In the genomic region with DNA sequence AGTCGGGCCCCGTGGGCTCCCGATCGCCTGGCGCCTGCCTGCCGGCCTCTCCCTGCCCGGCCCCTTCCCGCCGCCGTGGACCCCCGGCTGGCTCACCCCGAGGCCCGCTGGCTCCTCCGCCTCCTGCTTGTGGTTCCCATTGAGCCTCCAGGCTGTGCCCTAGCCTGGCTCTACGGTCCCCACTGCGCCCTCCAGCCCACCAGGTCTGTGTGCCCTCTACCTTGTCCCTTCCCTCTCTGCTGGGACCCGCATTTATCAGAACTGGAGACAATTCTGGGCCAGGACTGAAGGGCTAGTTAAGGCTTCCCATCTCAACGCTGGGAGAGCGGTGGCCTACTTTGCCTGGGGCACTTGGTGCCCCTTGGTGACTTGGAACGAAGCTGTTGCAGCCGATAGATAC, we compare ENCODE assay signal across 11 mouse cellular contexts. TPM values are rescaled to one million over a fixed set of nuclear protein-coding genes. Genes with fewer than 3 reads are reported as not detected.
DNase-seq lines count a peak whose midpoint lies in the region; ATAC-seq and TF ChIP-seq lines count a peak whose summit lies in the region.
"Had no signal": no experiment of that assay in that cellular context is flagged by ENCODE, and none has a peak within 500 bp of the region (broad histone marks: within the 10 kb centered on the region; RNA-seq: fewer than 3 reads in every experiment).

No protein-coding gene starts in this region.

- no peak overlapping the region for H3K27ac ChIP-seq in kidney, postnatal 0 days
- peak overlapping the region; percentile 80 for H3K27ac ChIP-seq in forebrain, embryonic 10.5 days
- H3K27ac ChIP-seq in limb, embryonic 12.5 days, result 0 out of 2 replicates have a peak overlapping the region, but pooled peaks have one; percentile 47
- H3K27ac ChIP-seq in olfactory bulb, adult 2 months (ENCODE audit: insufficient read depth, low read depth, low read length), result peak overlapping the region; percentile 98

- no peak overlapping the region for H3K9ac ChIP-seq in kidney, postnatal 0 days (ENCODE audit: low read depth, low read length)
- H3K9ac ChIP-seq in limb, embryonic 12.5 days (replicated peaks), result peak overlapping the region; percentile 69

- peak overlapping the region; percentile 27 for H3K4me3 ChIP-seq in kidney, postnatal 0 days (replicated peaks; ENCODE audit: low read depth, low read length)
- peak overlapping the region; percentile 57 for H3K4me3 ChIP-seq in forebrain, embryonic 10.5 days
- H3K4me3 ChIP-seq in limb, embryonic 12.5 days (replicated peaks), result peak overlapping the region; percentile 55
- peak overlapping the region; percentile 74 for H3K4me3 ChIP-seq in olfactory bulb, adult 2 months (ENCODE audit: insufficient read depth, low read depth, low read length)

- WGBS in kidney, postnatal 0 days, result 2% methylated on average over 20 of the region's 21 CpGs
- WGBS in forebrain, embryonic 10.5 days, result under 1% methylated on average over 21 of the region's 21 CpGs
- 2% methylated on average over 21 of the region's 21 CpGs for WGBS in limb, embryonic 12.5 days
- 2% methylated on average over 21 of the region's 21 CpGs for WGBS in olfactory bulb, adult 2 months

- H3K36me3 ChIP-seq in kidney, postnatal 0 days (ENCODE audit: insufficient read depth, low read length), result no peaks in the 10 kb centered on the region
- H3K36me3 ChIP-seq in forebrain, embryonic 10.5 days (replicated peaks), result no peaks in the 10 kb centered on the region
- H3K36me3 ChIP-seq in limb, embryonic 12.5 days, result no peaks in the 10 kb centered on the region

- peaks cover 6% of the 10 kb centered on the region for H3K4me1 ChIP-seq in kidney, postnatal 0 days (replicated peaks; ENCODE audit: insufficient read depth, low read length)
- peaks cover 42% of the 10 kb centered on the region for H3K4me1 ChIP-seq in forebrain, embryonic 10.5 days
- peaks cover 28% of the 10 kb centered on the region for H3K4me1 ChIP-seq in limb, embryonic 12.5 days (replicated peaks)
- H3K4me1 ChIP-seq in olfactory bulb, adult 2 months (ENCODE audit: control insufficient read depth, insufficient read depth, low read length), result no peaks in the 10 kb centered on the region

- ATAC-seq in kidney, postnatal 0 days (replicated peaks; ENCODE audit: low FRiP score, low read depth), result 0 out of 2 replicates have a peak, but pooled peaks have one; percentile 30
- no peak; the same call in 1 of the 2 replicates for ATAC-seq in limb, embryonic 12.5 days (ENCODE audit: insufficient number of reproducible peaks, insufficient read depth, low FRiP score, low TSS enrichment, low read depth)

- peak overlapping the region; percentile 63 for H3K4me2 ChIP-seq in kidney, postnatal 0 days (ENCODE audit: low read length)
- H3K4me2 ChIP-seq in limb, embryonic 12.5 days, result peak overlapping the region; percentile 88

- no peaks in the 10 kb centered on the region for H3K9me3 ChIP-seq in kidney, postnatal 0 days (replicated peaks; ENCODE audit: low read length)
- no peaks in the 10 kb centered on the region for H3K9me3 ChIP-seq in forebrain, embryonic 10.5 days
- H3K9me3 ChIP-seq in limb, embryonic 12.5 days, result no peaks in the 10 kb centered on the region

- DNase-seq in kidney, postnatal 0 days (ENCODE audit: low spot score), result no peak
- no peak for DNase-seq in kidney, adult 8-10 months
- DNase-seq in forebrain, embryonic 10.5 days (ENCODE audit: extremely low spot score, low spot score), result no peak
- DNase-seq in adrenal gland, postnatal 25 days, result no peak
- no peak for DNase-seq in cerebellum, postnatal 36 days
- no peak for DNase-seq in kidney, postnatal 36 days
- DNase-seq: lung, postnatal 4 days had no signal

- no peak for TF ChIP-seq POLR2A in olfactory bulb, adult 2 months (IDR thresholded peaks at IDR 0.05; ENCODE audit: insufficient read depth, low read depth, low read length)

- TF ChIP-seq CTCF in kidney, postnatal 0 days (IDR thresholded peaks at IDR 0.05; ENCODE audit: low read depth), result no peak
- TF ChIP-seq CTCF in olfactory bulb, adult 2 months (IDR thresholded peaks at IDR 0.05; ENCODE audit: insufficient read depth, low read depth, low read length), result no peak

- peaks cover 82% of the 10 kb centered on the region for H3K27me3 ChIP-seq in kidney, postnatal 0 days (ENCODE audit: insufficient read depth, low read length)
- peaks cover 100% of the 10 kb centered on the region for H3K27me3 ChIP-seq in forebrain, embryonic 10.5 days (ENCODE audit: poor library complexity, severe bottlenecking)
- peaks cover 87% of the 10 kb centered on the region for H3K27me3 ChIP-seq in limb, embryonic 12.5 days

RNA-seq across cellular contexts. Expression of a gene that starts 0.8 kb away (rescaled TPM):
- not detected in 2 replicates for polyA plus RNA-seq in kidney, postnatal 0 days (2015; fragmentation: Nextera tagmentation; extraction: Ambion mirVana)
- polyA plus RNA-seq in forebrain, embryonic 10.5 days (2016; fragmentation: Nextera tagmentation; extraction: Ambion mirVana), result 0.95 and 1.1 TPM in 2 replicates
- polyA plus RNA-seq in limb, embryonic 12.5 days (2016; fragmentation: Nextera tagmentation; extraction: Ambion mirVana), result 2.2 and 2.5 TPM in 2 replicates
- not detected in 2 replicates for polyA plus RNA-seq in olfactory bulb, adult 2 months (2012; ENCODE audit: insufficient read depth, insufficient read length, low replicate concordance, missing spikeins)
- 0.33 TPM in 1 of 2 replicates, not detected in the other for total RNA-seq in adrenal gland, postnatal 25 days (2021)
- total RNA-seq: MEL had no signal
- polyA plus RNA-seq: urinary bladder, adult 2 months had no signal

RNA-seq across cellular contexts. Expression of a gene that starts 17.9 kb away (rescaled TPM):
- polyA plus RNA-seq in kidney, postnatal 0 days (2015; fragmentation: Nextera tagmentation; extraction: Ambion mirVana), result 0.37 and 0.67 TPM in 2 replicates
- polyA plus RNA-seq in forebrain, embryonic 10.5 days (2016; fragmentation: Nextera tagmentation; extraction: Ambion mirVana), result 17.5 and 18.5 TPM in 2 replicates
- 33.9 and 42.5 TPM in 2 replicates for polyA plus RNA-seq in limb, embryonic 12.5 days (2016; fragmentation: Nextera tagmentation; extraction: Ambion mirVana)
- polyA plus RNA-seq in olfactory bulb, adult 2 months (2012; ENCODE audit: insufficient read depth, insufficient read length, low replicate concordance, missing spikeins), result not detected in 2 replicates
- total RNA-seq in adrenal gland, postnatal 25 days (2021), result not detected in 2 replicates
- total RNA-seq: MEL had no signal
- polyA plus RNA-seq: urinary bladder, adult 2 months had no signal

Comparison
In these comparisons a context has a peak if more than half of its experiments do, and no peak if none do; other contexts are left out.
1. RNA of a gene that starts 17.9 kb away (polyA plus RNA-seq): 33.9 to 42.5 TPM in limb, embryonic 12.5 days and 17.5 to 18.5 TPM in forebrain, embryonic 10.5 days; 0.37 to 0.67 TPM in kidney, postnatal 0 days and not detected in olfactory bulb, adult 2 months; every median in the first group is over 10 times any median in the second.
2. Peak in every context shown above with its lines, with median percentiles within 50 percentile points of each other: H3K4me3 ChIP-seq.